Mouse (Mus musculus): ENCODE results near the gene Grin2a. TPM values are rescaled to one million over a fixed set of nuclear protein-coding genes. Genes with fewer than 3 reads are reported as not detected.

The Grin2a gene
- polyA plus RNA-seq (2014; fragmentation: Illumina TruSeq; extraction: RNeasy Lipid Tissue Mini Kit (QIAGEN cat#74804); ENCODE audit: low read depth, low replicate concordance), result 0.15 TPM

GRCm38 (mm10) chr16:9994951-9995813 is at the start of gene Grin2a:
Grin2a (minus strand) TSS chr16:9995560.

Other genes with a start within 250 kb of the Grin2a start
- gene Rpl39l, start 174.7 kb upstream of the Grin2a start, polyA plus RNA-seq (2014; fragmentation: Illumina TruSeq; extraction: RNeasy Lipid Tissue Mini Kit (QIAGEN cat#74804); ENCODE audit: low read depth, low replicate concordance), result 633 TPM
- 248 TPM for gene Atf7ip2, start 197.2 kb upstream of the Grin2a start, polyA plus RNA-seq (2014; fragmentation: Illumina TruSeq; extraction: RNeasy Lipid Tissue Mini Kit (QIAGEN cat#74804); ENCODE audit: low read depth, low replicate concordance)